Mouse (Mus musculus): ENCODE results near the gene Gatd1. TPM values are rescaled to one million over a fixed set of nuclear protein-coding genes. Genes with fewer than 3 reads are reported as not detected.

Gene Gatd1
- total RNA-seq, 2 experiments from 2014 or later = 25.5 to 35.3 TPM

Other genes with a start within 250 kb of the Gatd1 start
- 100 to 1,000 TPM; 218 to 327 TPM for gene Rnh1, start 241.3 kb downstream of the Gatd1 start, total RNA-seq (2021)
- gene Hras, start 220.1 kb downstream of the Gatd1 start, total RNA-seq (2021) = 10 to 100 TPM; 87.8 to 99.7 TPM
- 1 to 10 TPM; 3.9 to 6.9 TPM for gene Lrrc56, start 220.0 kb downstream of the Gatd1 start, total RNA-seq (2021)
- under 1 TPM; 0.13 to 0.33 TPM for gene Lmntd2, start 200.1 kb downstream of the Gatd1 start, total RNA-seq (2021)
- 1 to 10 TPM; 1.4 to 2.6 TPM for gene Rassf7, start 198.3 kb downstream of the Gatd1 start, total RNA-seq (2021)
- gene Phrf1, start 185.4 kb downstream of the Gatd1 start, total RNA-seq (2021) = 10 to 100 TPM; 75.8 to 76.0 TPM
- gene Irf7, start 147.7 kb downstream of the Gatd1 start, total RNA-seq (2021) = 1 to 10 TPM; 7.9 to 8.4 TPM
- gene Cdhr5, start 137.3 kb downstream of the Gatd1 start, total RNA-seq (2021) = 1 to 10 TPM; 1.6 to 9.5 TPM
- gene Sct, start 135.0 kb downstream of the Gatd1 start, total RNA-seq (2021) = not detected
- under 1 TPM; 0.19 to 0.27 TPM for gene Drd4, start 122.1 kb downstream of the Gatd1 start, total RNA-seq (2021)
- gene Deaf1, start 86.4 kb downstream of the Gatd1 start, total RNA-seq (2021) = 10 to 100 TPM; 21.9 to 30.3 TPM
- 10 to 100 TPM; 25.7 to 25.9 TPM for gene Tmem80, start 86.4 kb downstream of the Gatd1 start, total RNA-seq (2021)
- gene Eps8l2, start 75.3 kb downstream of the Gatd1 start, total RNA-seq (2021) = 1 to 10 TPM; 1.9 to 2.7 TPM
- gene Taldo1, start 21.9 kb downstream of the Gatd1 start, total RNA-seq (2021) = 100 to 1,000 TPM; 677 to 814 TPM
- 1 to 10 TPM; 1.7 to 2.4 TPM for gene Cend1, start 15.4 kb upstream of the Gatd1 start, total RNA-seq (2021)
- 100 to 1,000 TPM; 104 to 105 TPM for gene Slc25a22, start 23.8 kb upstream of the Gatd1 start, total RNA-seq (2021)
- gene Pidd1, start 29.9 kb upstream of the Gatd1 start, total RNA-seq (2021) = 1 to 10 TPM; 1.1 to 1.4 TPM
- gene Rplp2, start 33.2 kb upstream of the Gatd1 start, total RNA-seq (2021) = 1,000 to 10,000 TPM in 1 of 2 experiments, 100 to 1,000 TPM in 1; 949 to 1,096 TPM
- 1,000 to 10,000 TPM in 1 of 2 experiments, 100 to 1,000 TPM in 1; 739 to 1,290 TPM for gene Pnpla2, start 41.1 kb upstream of the Gatd1 start, total RNA-seq (2021)
- 10 to 100 TPM; 11.2 to 12.5 TPM for gene Cracr2b, start 47.0 kb upstream of the Gatd1 start, total RNA-seq (2021)
- gene Cd151, start 53.3 kb upstream of the Gatd1 start, total RNA-seq (2021) = 100 to 1,000 TPM; 317 to 379 TPM
- 100 to 1,000 TPM; 104 to 114 TPM for gene Polr2l, start 61.0 kb upstream of the Gatd1 start, total RNA-seq (2021)
- gene Tspan4, start 61.1 kb upstream of the Gatd1 start, total RNA-seq (2021) = 10 to 100 TPM; 49.6 to 61.3 TPM
- 10 to 100 TPM; 54.5 to 59.0 TPM for gene Chid1, start 125.7 kb upstream of the Gatd1 start, total RNA-seq (2021)
- gene Ap2a2, start 148.0 kb upstream of the Gatd1 start, total RNA-seq (2021) = 10 to 100 TPM; 56.4 to 83.8 TPM
- gene Muc6, start 241.2 kb upstream of the Gatd1 start, total RNA-seq (2021) = not detected

All from adrenal gland, adult 18-20 months (tissue).